Mouse (Mus musculus) neural tube, embryonic 12.5 days (tissue): Measurements from ENCODE around the gene Cdh23. TPM values are rescaled to one million over a fixed set of nuclear protein-coding genes. Genes with fewer than 3 reads are reported as not detected.
A peak's percentile ranks its signal among the peaks of the same experiment; 100 is the strongest.

Experiments used
- ATAC-seq: fragments of 200-750 bp; cut with Nextera tagmentation; 2 replicates; pipeline ENCODE4 v1.8.0; 2017; ENCODE audit warnings: low read depth, mild to moderate bottlenecking, moderate TSS enrichment, moderate library complexity; ENCODE audit not compliant: low FRiP score
- H3K27ac ChIP-seq: fragments of 300-500 bp; sonication (generic); 2 replicates; pipeline ENCODE4 v1.5.1; 2016
- H3K27me3 ChIP-seq: fragments of 300-500 bp; sonication (generic); replicated peaks from 2 replicates; pipeline ENCODE4 v1.6.1; 2016; ENCODE audit warnings: mild to moderate bottlenecking
- H3K36me3 ChIP-seq: fragments of 300-500 bp; sonication (generic); 2 replicates; pipeline ENCODE4 v1.6.1; 2016; ENCODE audit warnings: mild to moderate bottlenecking
- H3K4me1 ChIP-seq: fragments of 300-500 bp; sonication (generic); 2 replicates; pipeline ENCODE4 v1.6.1; 2016
- H3K4me2 ChIP-seq: fragments of 300-500 bp; sonication (generic); replicated peaks from 2 replicates; pipeline ENCODE4 v1.6.1; 2016; ENCODE audit warnings: mild to moderate bottlenecking
- H3K4me3 ChIP-seq: fragments of 300-500 bp; sonication (generic); 2 replicates; pipeline ENCODE4 v1.5.1; 2016
- H3K9ac ChIP-seq: fragments of 300-500 bp; sonication (generic); 2 replicates; pipeline ENCODE4 v1.6.1; 2016; ENCODE audit warnings: mild to moderate bottlenecking
- H3K9me3 ChIP-seq: fragments of 300-500 bp; sonication (generic); 2 replicates; pipeline ENCODE4 v1.6.1; 2016; ENCODE audit warnings: mild to moderate bottlenecking
- WGBS: fragments of 180-500 bp; shearing (Covaris S2); methylation state at CpG from one replicate; pipeline ENCODE4 v1.1.7; 2016; 5-methylcytosine and 5-hydroxymethylcytosine counted together
- polyA plus RNA-seq: library from polyadenylated mRNA; unstranded; fragments of >200 nt; fragmentation: Nextera tagmentation; extraction: Ambion mirVana; gene quantifications from 2 replicates; pipeline ENCODE4 v1.2.1, GENCODE M21; 2016

Cdh23 gene
- polyA plus RNA-seq, 1 experiment from 2014 or later, result 1.0 TPM

- Histone ChIP-seq H3K9ac (no peak overlapping the region), H3K27ac (no peak overlapping the region), H3K4me2 (no peak overlapping the region), H3K36me3 (no peaks in the 10 kb centered on the region), H3K9me3 (no peaks in the 10 kb centered on the region), H3K4me3 (no peak overlapping the region), H3K27me3 (0 out of 2 replicates have a peak, but pooled peaks cover 4% of the 10 kb centered on the region), H3K4me1 (no peaks in the 10 kb centered on the region)
- 70% methylated on average over 2 of the region's 2 CpGs for WGBS
- ATAC-seq, result no peak
Observed at GRCm38 (mm10) chr10:60705134-60705533, 8.8 kb upstream of the Cdh23 start.

- Histone ChIP-seq H3K36me3 (no peaks in the 10 kb centered on the region), H3K4me2 (no peak overlapping the region), H3K9me3 (no peaks in the 10 kb centered on the region), H3K27me3 (0 out of 2 replicates have a peak, but pooled peaks cover 7% of the 10 kb centered on the region), H3K27ac (no peak overlapping the region), H3K4me3 (no peak overlapping the region), H3K9ac (no peak overlapping the region), H3K4me1 (no peaks in the 10 kb centered on the region)
- WGBS, result 86% methylated on average over 6 of the region's 6 CpGs
- ATAC-seq, result no peak
Observed at GRCm38 (mm10) chr10:60697775-60698174, 1.5 kb upstream of the Cdh23 start.

GRCm38 (mm10) chr10:60696975-60697374 is 685 bp upstream of the Cdh23 start:
- Histone ChIP-seq H3K9ac (no peak overlapping the region), H3K4me2 (no peak overlapping the region), H3K4me3 (no peak overlapping the region), H3K27ac (no peak overlapping the region), H3K36me3 (no peaks in the 10 kb centered on the region), H3K27me3 (0 out of 2 replicates have a peak, but pooled peaks cover 7% of the 10 kb centered on the region), H3K9me3 (no peaks in the 10 kb centered on the region), H3K4me1 (no peaks in the 10 kb centered on the region)
- no peak for ATAC-seq
- WGBS, result 19% methylated on average over 5 of the region's 5 CpGs

- WGBS, result 69% methylated on average over 20 of the region's 20 CpGs
- peaks cover 43% of the 10 kb centered on the region for H3K27me3 ChIP-seq
Observed at GRCm38 (mm10) chr10:60691671-60692390, 4.5 kb downstream of the Cdh23 start.

DNA sequence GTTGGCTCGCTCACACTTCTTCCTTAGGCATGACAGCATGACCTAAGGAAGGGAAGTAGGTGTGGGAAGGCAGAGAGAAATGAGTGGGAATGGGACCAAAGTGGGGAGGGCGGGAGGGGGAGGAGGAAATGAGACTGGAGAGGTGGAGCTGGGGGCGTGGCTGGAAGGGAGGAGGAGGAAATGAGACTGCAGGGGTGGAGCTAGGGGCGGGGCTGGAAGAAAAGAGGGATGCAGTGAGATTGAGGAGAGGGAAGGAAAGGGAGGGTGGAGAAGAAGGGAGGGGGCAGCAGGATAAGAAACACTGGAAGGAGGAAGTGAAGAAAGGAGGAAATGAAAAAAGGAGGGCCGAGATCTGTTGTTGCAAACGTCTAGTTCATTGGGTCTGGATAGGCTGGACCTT is 5.3 kb downstream of the Cdh23 start:
- H3K4me1 ChIP-seq, result peaks cover 17% of the 10 kb centered on the region
- H3K27ac ChIP-seq, result no peak overlapping the region
- 55% methylated on average over 6 of the region's 6 CpGs for WGBS
- H3K27me3 ChIP-seq, result peaks cover 51% of the 10 kb centered on the region
- no peak overlapping the region for H3K4me2 ChIP-seq
- H3K9me3 ChIP-seq, result no peaks in the 10 kb centered on the region
- no peaks in the 10 kb centered on the region for H3K36me3 ChIP-seq
- no peak overlapping the region for H3K4me3 ChIP-seq
- ATAC-seq, result no peak
- no peak overlapping the region for H3K9ac ChIP-seq

More at GRCm38 (mm10) chr10:60691671-60692390, 4.5 kb downstream of the Cdh23 start:
- Histone ChIP-seq H3K27ac (no peak overlapping the region), H3K4me2 (0 out of 2 replicates have a peak overlapping the region, but pooled peaks have one; percentile 7), H3K36me3 (no peaks in the 10 kb centered on the region), H3K4me3 (no peak overlapping the region), H3K9me3 (no peaks in the 10 kb centered on the region), H3K4me1 (peaks cover 9% of the 10 kb centered on the region), H3K9ac (no peak overlapping the region)
- no peak for ATAC-seq

DNA sequence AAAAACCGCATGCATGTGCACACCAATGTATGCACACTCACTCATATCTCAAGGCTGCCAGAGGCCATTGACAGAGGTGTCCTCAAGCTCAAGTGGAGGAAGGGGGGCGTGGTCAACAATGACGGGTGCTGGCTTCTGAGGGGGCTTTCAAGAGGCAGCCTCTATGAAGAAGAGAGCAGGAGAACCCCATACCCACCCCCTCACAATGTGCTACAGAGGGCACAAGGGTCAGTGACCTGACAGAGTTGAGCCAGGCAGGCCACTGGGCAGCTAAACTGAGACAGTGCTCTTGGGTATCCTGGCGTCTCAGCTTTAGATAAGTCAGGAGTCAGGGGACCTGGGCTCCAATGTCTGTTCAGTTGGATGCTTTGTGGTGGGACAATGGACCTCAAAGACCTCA is 6.9 kb downstream of the Cdh23 start:
- H3K27me3 ChIP-seq, result peaks cover 67% of the 10 kb centered on the region
- H3K4me3 ChIP-seq, result no peak overlapping the region
- 80% methylated on average over 4 of the region's 4 CpGs for WGBS
- H3K9ac ChIP-seq, result no peak overlapping the region
- no peaks in the 10 kb centered on the region for H3K9me3 ChIP-seq
- H3K4me1 ChIP-seq, result peaks cover 18% of the 10 kb centered on the region
- no peak for ATAC-seq
- H3K36me3 ChIP-seq, result no peaks in the 10 kb centered on the region
- H3K27ac ChIP-seq, result no peak overlapping the region
- no peak overlapping the region for H3K4me2 ChIP-seq

- WGBS, result under 1% methylated on average over 76 of the region's 76 CpGs
- peak; percentile 61 for ATAC-seq
- Histone ChIP-seq H3K4me3 (peak overlapping the region; percentile 53), H3K4me1 (peaks cover 18% of the 10 kb centered on the region), H3K27me3 (peaks cover 78% of the 10 kb centered on the region), H3K36me3 (no peaks in the 10 kb centered on the region), H3K9me3 (no peaks in the 10 kb centered on the region), H3K9ac (peak overlapping the region; percentile 49; the same call in 1 of the 2 replicates), H3K27ac (no peak overlapping the region), H3K4me2 (peak overlapping the region; percentile 98)
Observed at GRCm38 (mm10) chr10:60687011-60687776, 9.1 kb downstream of the Cdh23 start.

- Histone ChIP-seq H3K27me3 (peaks cover 81% of the 10 kb centered on the region), H3K9ac (no peak overlapping the region), H3K4me1 (peaks cover 18% of the 10 kb centered on the region), H3K9me3 (no peaks in the 10 kb centered on the region), H3K27ac (no peak overlapping the region), H3K4me2 (peak overlapping the region; percentile 98), H3K36me3 (no peaks in the 10 kb centered on the region), H3K4me3 (peak overlapping the region; percentile 53)
- WGBS, result under 1% methylated on average over 37 of the region's 37 CpGs
- ATAC-seq, result no peak
Observed at GRCm38 (mm10) chr10:60686641-60686975, 9.7 kb downstream of the Cdh23 start.

DNA sequence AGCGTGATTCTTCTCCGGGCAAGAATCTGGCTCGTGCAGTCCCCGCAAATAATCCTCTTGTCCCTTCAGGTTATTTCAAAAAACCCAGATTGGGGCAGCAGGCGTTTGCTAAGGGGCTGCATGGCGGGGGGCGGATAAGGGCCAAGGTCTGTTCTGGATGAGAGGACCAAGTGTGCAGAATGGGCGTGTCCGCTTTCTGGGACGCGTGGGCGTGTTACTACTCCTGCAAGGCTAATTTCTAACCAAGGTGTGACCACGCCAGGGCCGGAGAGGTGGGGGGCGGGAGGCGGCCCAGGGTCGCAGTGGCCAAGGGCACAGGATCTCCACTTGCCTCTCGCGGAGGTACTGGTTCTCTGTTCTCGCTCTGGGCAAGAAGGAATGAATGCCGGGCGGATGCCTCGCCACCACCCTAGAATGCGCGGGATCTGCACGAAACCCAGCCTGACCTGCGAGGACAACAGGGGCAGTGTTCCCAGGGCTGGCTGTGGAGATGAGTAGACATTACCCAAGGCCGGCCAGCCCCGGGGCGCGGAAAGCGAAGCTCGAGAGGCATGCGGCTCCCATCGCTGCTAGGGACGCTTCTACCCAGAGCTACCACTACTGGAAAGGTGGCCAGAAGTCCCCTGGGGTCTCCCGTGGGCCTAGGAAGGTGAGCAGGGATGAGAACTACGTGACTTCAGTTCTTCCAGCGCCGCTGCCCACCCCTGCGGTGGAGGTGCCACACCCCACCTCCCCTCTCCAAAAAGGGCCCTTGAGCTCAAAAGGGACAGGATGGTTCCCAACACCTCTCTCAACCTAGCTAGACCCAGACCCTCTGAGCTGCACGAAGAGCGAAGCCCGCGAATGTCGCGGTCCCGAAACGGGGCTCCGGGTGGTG is 10.3 kb downstream of the Cdh23 start:
- Histone ChIP-seq H3K4me1 (peaks cover 18% of the 10 kb centered on the region), H3K27me3 (peaks cover 80% of the 10 kb centered on the region), H3K9ac (no peak overlapping the region), H3K4me2 (peak overlapping the region; percentile 98), H3K9me3 (no peaks in the 10 kb centered on the region), H3K4me3 (peak overlapping the region; percentile 53), H3K27ac (no peak overlapping the region), H3K36me3 (no peaks in the 10 kb centered on the region)
- no peak for ATAC-seq
- 6% methylated on average over 50 of the region's 50 CpGs for WGBS

- Histone ChIP-seq H3K27me3 (peaks cover 10% of the 10 kb centered on the region), H3K9me3 (no peaks in the 10 kb centered on the region), H3K36me3 (no peaks in the 10 kb centered on the region), H3K4me2 (no peak overlapping the region), H3K4me3 (no peak overlapping the region), H3K4me1 (no peaks in the 10 kb centered on the region), H3K27ac (no peak overlapping the region), H3K9ac (no peak overlapping the region)
- ATAC-seq, result no peak
- WGBS, result 83% methylated on average over 3 of the region's 3 CpGs
Observed at GRCm38 (mm10) chr10:60678926-60679325, 17.4 kb downstream of the Cdh23 start.

DNA sequence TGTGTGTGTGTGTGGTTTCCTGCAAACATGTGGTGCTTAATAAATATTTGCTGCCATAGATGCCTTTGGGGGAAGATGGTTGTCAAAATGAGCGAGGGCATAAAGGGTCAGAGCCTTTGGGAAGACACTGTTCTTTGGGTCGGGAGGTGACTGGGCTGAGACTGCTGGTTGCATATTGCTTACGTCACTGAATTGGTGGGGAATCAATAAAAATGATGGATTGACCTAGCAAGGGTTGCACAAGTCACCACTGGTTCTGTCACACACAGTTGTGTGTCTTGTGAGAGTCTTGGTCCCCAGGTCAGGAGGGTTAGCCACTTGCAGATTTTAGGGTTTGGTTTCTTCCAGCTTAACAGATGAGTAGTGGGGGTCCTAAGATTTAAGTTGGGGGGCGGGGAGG is 19.0 kb downstream of the Cdh23 start:
- Histone ChIP-seq H3K27ac (no peak overlapping the region), H3K9ac (no peak overlapping the region), H3K36me3 (no peaks in the 10 kb centered on the region), H3K4me3 (no peak overlapping the region), H3K9me3 (no peaks in the 10 kb centered on the region), H3K4me2 (no peak overlapping the region), H3K4me1 (no peaks in the 10 kb centered on the region), H3K27me3 (0 out of 2 replicates have a peak, but pooled peaks cover 4% of the 10 kb centered on the region)
- 69% methylated on average over 4 of the region's 4 CpGs for WGBS
- ATAC-seq, result no peak

- H3K27ac ChIP-seq, result no peak overlapping the region
- no peaks in the 10 kb centered on the region for H3K36me3 ChIP-seq
- H3K9me3 ChIP-seq, result no peaks in the 10 kb centered on the region
- no peaks in the 10 kb centered on the region for H3K4me1 ChIP-seq
- WGBS, result 79% methylated on average over 8 of the region's 8 CpGs
- H3K9ac ChIP-seq, result no peak overlapping the region
- no peaks in the 10 kb centered on the region for H3K27me3 ChIP-seq
- H3K4me3 ChIP-seq, result no peak overlapping the region
- H3K4me2 ChIP-seq, result no peak overlapping the region
- ATAC-seq, result no peak
Observed at GRCm38 (mm10) chr10:60670166-60670565, 26.1 kb downstream of the Cdh23 start.
